In the genomic region with DNA sequence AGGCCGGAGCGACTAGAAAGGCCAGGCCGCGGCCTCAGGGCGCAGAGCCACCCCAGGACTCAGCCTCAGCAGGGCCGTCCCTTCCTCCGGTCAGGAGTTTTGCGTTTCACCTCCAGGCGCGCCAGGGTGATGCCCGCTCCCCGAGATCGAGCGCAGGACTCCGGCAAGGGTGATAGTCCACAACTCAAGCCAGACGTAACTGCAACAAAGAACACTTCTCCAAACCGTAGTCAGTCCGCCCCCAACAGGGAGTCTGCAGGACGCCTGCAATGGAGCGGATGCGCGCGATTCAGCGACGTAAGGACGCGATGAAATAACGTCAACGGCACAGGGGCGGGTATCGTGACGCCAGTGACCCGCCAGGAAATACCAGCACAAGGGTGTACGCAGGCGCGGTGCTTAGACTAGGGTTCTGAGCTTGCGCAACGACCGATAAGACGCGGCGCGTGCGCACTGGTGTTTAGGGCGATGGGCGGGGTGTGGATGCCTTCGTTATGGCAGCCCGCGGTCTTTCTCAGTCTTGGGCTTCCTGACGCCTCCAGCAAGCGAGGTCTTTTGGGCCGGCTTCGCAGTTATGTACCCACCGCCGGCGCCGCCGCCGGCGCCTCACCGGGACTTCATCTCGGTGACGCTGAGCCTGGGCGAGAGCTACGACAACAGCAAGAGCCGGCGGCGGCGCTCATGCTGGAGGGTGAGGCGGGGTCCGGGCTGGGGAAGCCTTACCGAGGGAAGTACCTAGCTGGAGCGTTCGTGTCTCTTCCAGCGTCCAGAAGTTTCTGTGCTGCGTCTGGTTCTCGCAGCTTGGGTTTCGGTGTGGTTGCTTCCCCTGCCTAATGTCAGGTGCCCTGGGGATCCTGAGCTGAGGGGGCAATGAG, we compare ENCODE assay signal across 8 mouse cellular contexts. TPM values are rescaled to one million over a fixed set of nuclear protein-coding genes. Genes with fewer than 3 reads are reported as not detected.
A peak's percentile ranks its signal among the peaks of the same experiment; 100 is the strongest.
DNase-seq lines count a peak whose midpoint lies in the region; ATAC-seq and TF ChIP-seq lines count a peak whose summit lies in the region.

Gene Man1b1, plus strand, starts transcription at position 53 of the 875 bp plus-strand sequence.

- H3K4me1 ChIP-seq in G1E (ENCODE audit: insufficient read depth, low read depth, low read length): peaks cover 40% of the 10 kb centered on the region
- peaks cover 21% of the 10 kb centered on the region for H3K4me1 ChIP-seq in forebrain, embryonic 16.5 days (replicated peaks; ENCODE audit: control insufficient read depth, insufficient read depth, low read length)
- H3K4me1 ChIP-seq in lung, embryonic 14.5 days (ENCODE audit: insufficient read depth): peaks cover 12% of the 10 kb centered on the region; the same call in 1 of the 2 replicates
- peaks cover 3% of the 10 kb centered on the region; the same call in 1 of the 2 replicates for H3K4me1 ChIP-seq in olfactory bulb, adult 2 months (ENCODE audit: control insufficient read depth, insufficient read depth, low read length)
- peaks cover 14% of the 10 kb centered on the region for H3K4me1 ChIP-seq in thymus, adult 2 months (replicated peaks; ENCODE audit: control insufficient read depth, insufficient read depth, low read length)

- ATAC-seq in G1E (ENCODE audit: extremely low read depth, insufficient number of reproducible peaks, low FRiP score, poor library complexity, severe bottlenecking): peak; percentile 97
- peak; percentile 99 for ATAC-seq in forebrain, embryonic 16.5 days
- peak; percentile 98 for ATAC-seq in lung, embryonic 14.5 days (ENCODE audit: insufficient read depth)

- no peak for TF ChIP-seq CTCF in G1E (IDR thresholded peaks at IDR 0.05; ENCODE audit: low read depth, low read length)
- TF ChIP-seq CTCF in layer of hippocampus, adult 2 months (conservative IDR thresholded peaks at IDR 0.05): peak; percentile 52
- TF ChIP-seq CTCF in lung, embryonic 14.5 days (IDR thresholded peaks at IDR 0.05; ENCODE audit: low read depth): peak; percentile 60
- peak; percentile 30; the same call in 1 of the 2 replicates for TF ChIP-seq CTCF in olfactory bulb, adult 2 months (IDR thresholded peaks at IDR 0.05; ENCODE audit: insufficient read depth, low read depth, low read length)
- no peak for TF ChIP-seq CTCF in thymus, adult 2 months (IDR thresholded peaks at IDR 0.05; ENCODE audit: borderline replicate concordance, control insufficient read depth, extremely low read depth, insufficient read depth, low read length, poor library complexity)

- H3K9me3 ChIP-seq in G1E (replicated peaks): no peaks in the 10 kb centered on the region
- no peaks in the 10 kb centered on the region for H3K9me3 ChIP-seq in forebrain, embryonic 16.5 days (ENCODE audit: control insufficient read depth, low read length)
- H3K9me3 ChIP-seq in lung, embryonic 14.5 days (ENCODE audit: low read depth, low read length): no peaks in the 10 kb centered on the region

- H3K9ac ChIP-seq in forebrain, embryonic 16.5 days (replicated peaks; ENCODE audit: low read depth, low read length): peak within 1 kb of the TSS; percentile 90
- peak within 1 kb of the TSS; percentile 96 for H3K9ac ChIP-seq in lung, embryonic 14.5 days

- H3K27me3 ChIP-seq in G1E (ENCODE audit: insufficient read depth, low read length): no peaks in the 10 kb centered on the region
- no peaks in the 10 kb centered on the region for H3K27me3 ChIP-seq in forebrain, embryonic 16.5 days (replicated peaks; ENCODE audit: control insufficient read depth, insufficient read depth, low read length)
- H3K27me3 ChIP-seq in lung, embryonic 14.5 days (ENCODE audit: insufficient read depth, low read length): no peaks in the 10 kb centered on the region
- H3K27me3 ChIP-seq in thymus, adult 2 months (ENCODE audit: control insufficient read depth, insufficient read depth, low read length): no peaks in the 10 kb centered on the region

- peak; percentile 85 for TF ChIP-seq POLR2A in olfactory bulb, adult 2 months (IDR thresholded peaks at IDR 0.05; ENCODE audit: insufficient read depth, low read depth, low read length)
- peak; percentile 83 for TF ChIP-seq POLR2A in thymus, adult 2 months (IDR thresholded peaks at IDR 0.05; ENCODE audit: control insufficient read depth, extremely low read depth, insufficient read depth, low read length, poor library complexity)

- H3K4me3 ChIP-seq in G1E (ENCODE audit: low read depth, low read length): peak within 1 kb of the TSS; percentile 97
- H3K4me3 ChIP-seq in forebrain, embryonic 16.5 days (replicated peaks; ENCODE audit: low read length): peak within 1 kb of the TSS; percentile 81
- peak within 1 kb of the TSS; percentile 97 for H3K4me3 ChIP-seq in layer of hippocampus, adult 2 months
- H3K4me3 ChIP-seq in lung, embryonic 14.5 days (ENCODE audit: low read depth, low read length): peak within 1 kb of the TSS; percentile 96
- H3K4me3 ChIP-seq in olfactory bulb, adult 2 months (ENCODE audit: insufficient read depth, low read depth, low read length): peak within 1 kb of the TSS; percentile 87
- H3K4me3 ChIP-seq in thymus, adult 2 months (ENCODE audit: control insufficient read depth, insufficient read depth, low read length): peak within 1 kb of the TSS; percentile 64

- DNase-seq in G1E (ENCODE audit: low spot score): peak; percentile 96
- DNase-seq in cerebellum, adult 18-20 months: peak; percentile 99 to 100
- peak; percentile 100 for DNase-seq in heart, postnatal 36 days
- peak; percentile 99 for DNase-seq in layer of hippocampus, adult 2 months (ENCODE audit: low spot score in 2 of 2)
- DNase-seq in lung, embryonic 14.5 days: peak; percentile 100
- DNase-seq in thymus, adult 2 months: peak; percentile 99

- peaks cover 41% of the 10 kb centered on the region for H3K36me3 ChIP-seq in G1E (replicated peaks)
- peaks cover 14% of the 10 kb centered on the region for H3K36me3 ChIP-seq in forebrain, embryonic 16.5 days (ENCODE audit: control insufficient read depth, insufficient read depth)
- peaks cover 39% of the 10 kb centered on the region for H3K36me3 ChIP-seq in lung, embryonic 14.5 days (ENCODE audit: insufficient read depth)
- H3K36me3 ChIP-seq in thymus, adult 2 months (ENCODE audit: control insufficient read depth, insufficient read depth, low read length): peaks cover 9% of the 10 kb centered on the region

- WGBS in forebrain, embryonic 16.5 days: under 1% methylated on average over 78 of the region's 78 CpGs
- under 1% methylated on average over 78 of the region's 78 CpGs for WGBS in lung, embryonic 14.5 days
- WGBS in olfactory bulb, adult 2 months: under 1% methylated on average over 78 of the region's 78 CpGs
- WGBS in thymus, adult 2 months: under 1% methylated on average over 78 of the region's 78 CpGs

- H3K4me2 ChIP-seq in forebrain, embryonic 16.5 days (ENCODE audit: low read length): peak within 1 kb of the TSS; percentile 94
- H3K4me2 ChIP-seq in lung, embryonic 14.5 days: peak within 1 kb of the TSS; percentile 96

- peak within 1 kb of the TSS; percentile 91 for H3K27ac ChIP-seq in forebrain, embryonic 16.5 days (ENCODE audit: low read length)
- H3K27ac ChIP-seq in layer of hippocampus, adult 2 months: peak within 1 kb of the TSS; percentile 90
- H3K27ac ChIP-seq in lung, embryonic 14.5 days (ENCODE audit: low read depth): peak within 1 kb of the TSS; percentile 84
- H3K27ac ChIP-seq in olfactory bulb, adult 2 months (ENCODE audit: insufficient read depth, low read depth, low read length): peak within 1 kb of the TSS; percentile 83
- H3K27ac ChIP-seq in thymus, adult 2 months (ENCODE audit: control insufficient read depth, insufficient read depth, low read length): peak within 1 kb of the TSS; percentile 6; the same call in 1 of the 2 replicates

- intact Hi-C loops in heart, postnatal 36 days (cut with DNase I): loop anchor here (2.0 to 5.0 kb wide), 4 partner anchors 60 to 135 kb away; partner anchors contain the start of genes Abca2, Anapc2, Ssna1 and Tmem203

RNA-seq across cellular contexts. Expression of gene Man1b1, which starts in this region (rescaled TPM):
- total RNA-seq in G1E (2014; fragmentation: Nextera tagmentation): 38.3 and 47.0 TPM in 2 replicates
- 45.3 and 57.2 TPM in 2 replicates for total RNA-seq in G1E (2017)
- 9.9 and 18.0 TPM in 2 replicates for polyA plus RNA-seq in G1E (2012)
- 50.6 and 54.6 TPM in 2 replicates for polyA plus RNA-seq in forebrain, embryonic 16.5 days (2015; fragmentation: Nextera tagmentation; extraction: Ambion mirVana)
- total RNA-seq in heart, postnatal 36 days (2021): 10 to 100 TPM; 21.9 to 23.2 TPM
- total RNA-seq in layer of hippocampus, adult 2 months (2021): 10 to 100 TPM; 56.4 to 58.0 TPM
- 70.9 and 76.4 TPM in 2 replicates for polyA plus RNA-seq in lung, embryonic 14.5 days (2014; fragmentation: Nextera tagmentation; extraction: Ambion mirVana)
- polyA plus RNA-seq in olfactory bulb, adult 2 months (2012; ENCODE audit: insufficient read depth, insufficient read length, low replicate concordance, missing spikeins): not detected in 2 replicates
- polyA plus RNA-seq in thymus, adult 2 months (2012; rRNA removed): 23.1 and 26.3 TPM in 2 replicates

Comparison
In these comparisons a context has a peak if more than half of its experiments do, and no peak if none do; other contexts are left out.
1. Peak in every context shown above with its lines: DNase-seq, ATAC-seq, H3K4me3 ChIP-seq and H3K27ac ChIP-seq.
2. CTCF ChIP-seq: peak in layer of hippocampus, adult 2 months (single experiment), lung, embryonic 14.5 days (single experiment) and olfactory bulb, adult 2 months (single experiment); none in G1E (single experiment) and thymus, adult 2 months (single experiment).
3. H3K27ac ChIP-seq: peak in every context shown above with its lines; median percentile 91 in forebrain, embryonic 16.5 days; 90 in layer of hippocampus, adult 2 months; 84 in lung, embryonic 14.5 days; 83 in olfactory bulb, adult 2 months; 6 in thymus, adult 2 months.